Mouse (Mus musculus) bone marrow macrophage, adult 2 months (primary cell): ENCODE results near the gene Mdm4.

Source experiments
- CTCF ChIP-seq: IDR thresholded peaks from 2 replicates; pipeline ENCODE4 v1.5.1; 2012; ENCODE audit warnings: low read depth, mild to moderate bottlenecking, low read length, moderate library complexity
- POLR2A ChIP-seq: IDR thresholded peaks from 2 replicates; pipeline ENCODE4 v1.6.1; 2012; ENCODE audit warnings: mild to moderate bottlenecking, low read depth, low read length, borderline replicate concordance

GRCm38 (mm10) chr1:133020137-133020894 lies 10.0 kb downstream of the Mdm4 start:
- no peak for TF ChIP-seq CTCF
- no peak for TF ChIP-seq POLR2A
